Mouse (Mus musculus) kidney, postnatal 14 days (tissue): ENCODE measurements around the gene Nrm.
"Not testable (repeated sequence)": the region's sequence is repeated elsewhere in the genome, so short reads cannot be mapped to it uniquely, and the experiment has no call there.

Experiments used
- DNase-seq: peaks from one replicate; pipeline ENCODE4 v3.0.0; 2022; ENCODE audit warnings: mixed read lengths

Nrm gene

DNA sequence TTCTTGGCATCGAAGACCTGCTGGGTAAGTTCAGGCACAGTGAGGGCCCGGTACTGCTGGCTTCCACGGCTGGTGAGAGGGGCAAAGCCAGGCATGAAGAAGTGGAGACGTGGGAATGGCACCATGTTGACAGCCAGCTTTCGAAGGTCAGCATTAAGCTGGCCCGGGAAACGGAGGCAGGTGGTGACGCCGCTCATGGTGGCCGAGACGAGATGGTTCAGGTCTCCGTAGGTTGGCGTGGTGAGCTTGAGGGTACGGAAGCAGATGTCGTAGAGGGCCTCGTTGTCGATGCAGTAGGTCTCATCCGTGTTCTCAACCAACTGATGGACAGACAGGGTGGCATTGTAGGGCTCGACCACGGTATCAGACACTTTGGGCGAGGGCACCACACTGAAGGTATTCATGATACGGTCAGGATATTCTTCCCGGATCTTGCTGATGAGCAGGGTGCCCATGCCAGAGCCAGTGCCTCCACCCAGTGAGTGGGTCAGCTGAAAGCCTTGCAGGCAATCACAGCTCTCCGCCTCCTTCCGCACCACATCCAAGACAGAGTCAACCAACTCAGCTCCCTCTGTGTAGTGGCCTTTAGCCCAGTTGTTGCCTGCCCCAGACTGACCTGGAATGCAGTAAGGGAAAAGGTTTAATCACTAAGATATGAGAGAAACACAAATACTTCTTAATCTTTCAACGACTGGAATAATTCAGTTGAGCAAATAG, 25.5 kb upstream of the Nrm start:
- peak; percentile 43 for DNase-seq

DNA sequence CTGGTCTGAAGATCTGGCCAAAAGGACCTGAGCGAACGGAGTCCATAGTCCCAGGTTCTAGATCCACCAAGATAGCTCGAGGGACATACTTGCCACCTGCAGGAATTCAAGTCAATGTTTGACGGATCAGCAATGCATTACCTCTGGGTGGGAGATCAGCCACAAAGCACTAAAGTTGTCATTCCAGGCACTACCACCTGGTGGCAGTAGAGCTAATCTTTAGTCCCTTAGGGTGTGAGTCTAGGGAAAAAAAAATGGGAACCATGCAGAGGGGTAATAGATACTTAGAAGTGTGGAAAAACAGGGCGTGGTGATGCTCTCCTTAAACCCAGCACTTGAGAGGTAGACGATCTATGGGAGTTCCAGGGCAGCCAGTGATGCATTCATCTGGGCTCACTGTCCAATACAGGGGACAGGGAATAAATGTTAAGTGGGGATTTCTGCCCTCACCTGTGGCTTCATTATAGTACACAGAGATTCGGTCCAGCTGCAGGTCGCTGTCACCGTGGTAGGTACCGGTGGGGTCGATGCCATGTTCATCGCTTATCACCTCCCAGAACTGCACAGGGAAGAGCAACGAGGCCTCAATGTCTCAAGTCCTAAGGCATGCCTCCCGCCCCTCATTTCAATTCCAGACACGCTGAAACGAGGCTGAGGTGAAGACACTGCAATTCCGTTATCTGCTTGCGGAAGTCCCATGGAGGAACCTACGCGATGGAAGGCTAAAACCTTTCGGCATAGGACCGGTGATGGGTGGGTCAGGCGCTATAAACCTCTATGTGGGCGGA, 24.7 kb upstream of the Nrm start:
- peak; percentile 93 for DNase-seq

GRCm38 (mm10) chr17:35836991-35837422, 24.1 kb upstream of the Nrm start:
- peak; percentile 92 for DNase-seq

DNA sequence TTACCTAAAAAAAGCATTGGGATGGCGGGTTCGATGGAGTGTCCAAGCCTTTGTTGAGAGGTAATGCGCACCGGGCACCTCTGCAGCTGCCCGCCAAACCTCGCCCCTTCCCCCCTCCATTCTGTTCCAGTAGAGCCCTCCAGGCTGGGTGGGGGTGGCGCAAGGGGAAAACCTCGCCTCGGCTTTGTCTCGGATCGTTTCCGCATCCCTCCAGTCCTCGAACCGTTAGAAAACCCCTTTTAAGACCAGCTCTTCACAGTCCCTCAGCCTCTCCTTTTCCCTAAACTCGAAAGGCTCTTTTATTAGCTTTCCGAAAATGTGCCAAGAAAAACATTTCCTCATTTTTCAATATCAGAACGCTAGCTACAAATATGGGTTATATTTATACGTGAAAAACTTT, 23.6 kb upstream of the Nrm start:
- peak; percentile 61 for DNase-seq

DNA sequence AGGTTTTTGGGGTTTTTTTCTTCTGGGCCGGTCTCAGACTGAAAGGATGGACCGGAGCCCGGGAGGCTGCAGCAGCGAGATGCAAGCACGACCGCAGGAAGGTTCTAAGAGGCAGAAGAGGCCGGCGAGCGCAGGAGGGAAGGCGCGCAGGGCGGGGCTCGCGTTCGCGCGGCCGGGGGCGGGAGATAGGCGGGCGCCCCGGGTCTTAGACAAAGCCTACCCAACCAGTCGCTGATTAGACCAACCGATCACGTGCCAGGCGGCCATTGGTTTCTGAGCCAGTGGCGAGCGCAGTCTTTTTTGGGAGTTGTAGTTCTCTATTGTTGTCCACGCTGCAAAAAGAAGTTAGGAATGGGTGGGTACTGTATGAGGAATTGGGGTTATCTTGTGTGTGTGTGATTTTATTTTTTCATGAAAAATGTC, 23.0 kb upstream of the Nrm start, which contains the start of gene Tubb5:
Gene Tubb5 (minus strand): TSS at position 185 of the 423 bp plus-strand sequence.
- peak; percentile 98 for DNase-seq

- no peak for DNase-seq
These were observed 22.5 kb upstream of the Nrm start for GRCm38 (mm10) chr17:35838570-35838969.

- not testable (repeated sequence) for DNase-seq
These were observed 22.1 kb upstream of the Nrm start for GRCm38 (mm10) chr17:35839002-35839401.

GRCm38 (mm10) chr17:35840561-35840960, 20.6 kb upstream of the Nrm start:
- DNase-seq = no peak

DNA sequence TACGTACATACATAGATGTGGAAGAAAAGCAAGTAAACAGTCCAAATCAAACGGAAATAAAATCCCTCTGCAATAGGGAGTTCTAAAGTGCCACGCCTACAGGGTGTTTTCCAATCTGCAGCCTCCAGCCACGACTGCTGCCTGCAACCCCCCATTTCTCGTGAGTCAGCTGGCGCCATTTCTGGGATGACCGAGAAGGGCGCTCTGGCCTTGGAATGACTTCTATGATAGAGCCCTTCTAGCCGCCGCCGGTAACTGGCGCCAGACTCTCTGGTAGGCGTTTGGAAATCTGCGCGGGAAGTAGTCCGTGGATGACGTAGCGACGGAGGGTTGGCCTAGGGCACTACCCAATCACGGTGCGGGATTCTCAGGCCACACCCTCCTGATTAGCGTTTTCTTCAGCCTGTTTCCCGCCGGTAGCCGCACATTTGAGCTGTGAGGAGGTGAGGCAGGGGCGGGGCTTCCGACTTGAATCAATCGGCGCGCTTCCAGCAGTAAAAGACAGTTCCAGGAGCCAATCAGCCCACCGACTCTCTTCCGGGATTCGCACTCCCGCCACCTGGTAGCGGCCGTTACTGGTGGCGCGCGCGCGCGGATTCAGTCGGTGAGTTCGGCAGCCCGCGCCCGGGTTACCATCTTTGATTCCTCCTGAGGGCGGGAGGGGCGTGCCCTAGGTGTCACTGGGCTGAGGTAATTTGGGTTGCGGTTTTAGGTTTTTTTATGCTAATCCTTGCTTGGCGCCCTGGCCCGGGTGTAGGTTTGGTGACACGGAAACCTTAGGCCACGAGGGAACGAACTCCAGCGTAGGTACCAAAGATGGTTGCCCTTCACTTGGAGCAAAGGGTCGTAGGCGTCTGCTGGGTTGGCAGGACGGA, 19.8 kb upstream of the Nrm start, which contains the start of gene Mdc1:
Gene Mdc1 (plus strand): TSS at position 440 of the 875 bp plus-strand sequence.
- DNase-seq = peak; percentile 100

GRCm38 (mm10) chr17:35842006-35842405, 19.1 kb upstream of the Nrm start:
- no peak for DNase-seq

DNA sequence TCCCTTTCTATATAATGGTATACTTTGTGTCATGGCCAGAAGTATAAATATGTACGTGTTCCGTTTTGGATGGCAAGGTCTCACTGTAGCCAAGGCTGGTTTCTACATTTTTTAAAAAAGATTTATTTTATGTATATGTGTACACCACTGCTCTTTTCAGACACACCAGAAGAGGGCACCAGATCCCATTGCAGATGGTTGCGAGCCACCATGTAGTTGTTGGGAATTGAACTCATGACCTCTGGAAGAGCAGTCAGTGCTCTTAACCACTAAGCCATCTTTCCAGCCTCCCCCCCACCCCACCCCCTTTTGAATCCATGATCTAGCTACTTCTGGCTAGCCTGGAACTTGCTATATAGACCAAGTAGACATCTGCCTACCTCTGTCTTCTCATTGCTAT, 17.6 kb upstream of the Nrm start:
- DNase-seq = no peak

- DNase-seq = peak; percentile 49
These were observed 13.0 kb upstream of the Nrm start for GRCm38 (mm10) chr17:35848112-35848511.

DNA sequence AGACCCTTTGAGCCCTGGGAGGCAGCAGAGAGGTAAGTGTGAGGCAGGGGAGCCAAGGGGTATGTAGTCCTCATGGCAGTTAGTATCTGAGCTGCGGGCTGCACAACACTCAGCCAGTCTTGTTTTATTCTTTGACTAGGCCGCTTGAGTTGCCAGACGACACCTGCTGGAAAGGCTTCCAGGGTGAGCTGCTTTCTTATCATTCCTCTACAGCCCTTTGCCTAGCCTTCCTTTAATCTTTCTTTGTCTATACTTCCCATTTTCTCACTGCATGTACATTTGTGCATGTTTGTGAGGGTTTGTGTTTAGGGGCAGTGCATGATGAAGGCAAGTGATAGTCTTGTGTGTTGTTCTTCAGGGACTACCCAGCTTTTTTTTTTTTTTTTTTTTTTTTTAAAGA, 10.1 kb upstream of the Nrm start:
- no peak for DNase-seq

- no peak for DNase-seq
These were observed 1.7 kb upstream of the Nrm start for GRCm38 (mm10) chr17:35859371-35859770.

DNA sequence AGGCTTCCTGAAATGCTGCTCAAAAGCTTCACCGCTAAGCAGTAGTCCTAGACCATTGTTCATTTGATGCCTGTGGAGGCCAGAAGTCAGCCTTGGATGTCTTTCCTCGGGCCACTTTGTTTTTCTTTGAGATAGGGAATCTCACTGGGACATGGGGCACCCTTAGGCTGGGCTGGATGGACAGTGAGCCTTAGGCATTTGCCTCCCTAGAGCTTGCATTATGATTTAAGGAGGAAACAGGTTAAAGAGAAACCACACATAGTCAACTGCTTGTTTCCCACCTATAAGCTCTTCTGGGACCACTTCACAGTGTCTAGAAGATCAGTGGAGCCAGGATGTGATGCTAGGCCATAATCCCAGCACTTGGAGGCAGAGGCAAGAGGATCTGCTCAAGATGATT, 1.3 kb upstream of the Nrm start:
- DNase-seq = no peak

DNA sequence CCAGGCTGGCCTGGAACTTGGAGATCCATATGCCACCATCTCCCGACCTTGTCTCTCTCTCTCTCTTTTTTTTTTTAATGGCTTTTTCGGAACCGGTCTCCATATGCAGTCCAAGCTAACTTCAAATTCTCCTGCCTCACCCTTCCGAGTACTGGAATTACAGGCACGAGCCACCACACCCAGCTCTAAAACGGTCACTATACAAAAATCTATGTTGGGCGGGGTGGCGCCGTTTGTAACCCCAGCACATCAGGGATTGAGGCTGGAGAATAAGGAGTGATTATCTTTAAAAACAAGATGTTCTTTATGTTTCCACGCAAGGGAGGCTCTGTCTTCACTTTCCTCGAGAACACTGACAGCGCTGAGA, 304 bp upstream of the Nrm start:
- no peak for DNase-seq

GRCm38 (mm10) chr17:35864832-35865353, 3.8 kb downstream of the Nrm start:
- no peak for DNase-seq

- peak; percentile 79 for DNase-seq
These were observed 4.6 kb downstream of the Nrm start, which contains the start of gene Ppp1r18 for GRCm38 (mm10) chr17:35865481-35866280. Gene Ppp1r18, plus strand, starts transcription at chr17:35865593.

GRCm38 (mm10) chr17:35866281-35866831, 5.2 kb downstream of the Nrm start:
- peak; percentile 77 for DNase-seq

GRCm38 (mm10) chr17:35866911-35867890, 6.1 kb downstream of the Nrm start:
- DNase-seq = peak; percentile 57
